Mouse (Mus musculus) midbrain, embryonic 14.5 days (tissue): ENCODE results near the gene Cfb. TPM values are rescaled to one million over a fixed set of nuclear protein-coding genes. Genes with fewer than 3 reads are reported as not detected.
"Not testable (repeated sequence)": the region's sequence is repeated elsewhere in the genome, so short reads cannot be mapped to it uniquely, and the experiment has no call there.

Source experiments
- ATAC-seq: fragments of 200-750 bp; cut with Nextera tagmentation; 2 replicates; pipeline ENCODE4 v1.8.0; 2017; ENCODE audit warnings: moderate number of reproducible peaks, moderate library complexity; ENCODE audit not compliant: low FRiP score, low TSS enrichment
- DNase-seq: peaks from one replicate; pipeline ENCODE4 v3.0.0-alpha.2; 2015
- H3K27ac ChIP-seq: fragments of 300-500 bp; sonication (generic); replicated peaks from 2 replicates; pipeline ENCODE4 v1.5.1; 2014; ENCODE audit warnings: mild to moderate bottlenecking, low read depth, low read length, moderate library complexity
- H3K27me3 ChIP-seq: fragments of 300-500 bp; sonication (generic); 2 replicates; pipeline ENCODE4 v1.6.1; 2014; ENCODE audit warnings: low read length, control low read depth, mixed read lengths; ENCODE audit not compliant: control insufficient read depth, insufficient read depth
- H3K36me3 ChIP-seq: fragments of 300-500 bp; sonication (generic); 2 replicates; pipeline ENCODE4 v1.6.1; 2014; ENCODE audit warnings: low read length, control low read depth; ENCODE audit not compliant: control insufficient read depth, insufficient read depth
- H3K4me1 ChIP-seq: fragments of 300-500 bp; sonication (generic); 2 replicates; pipeline ENCODE4 v1.6.1; 2014; ENCODE audit warnings: mild to moderate bottlenecking, antibody characterized with exemption, low read length, control low read depth; ENCODE audit not compliant: control insufficient read depth, insufficient read depth
- H3K4me2 ChIP-seq: fragments of 300-500 bp; sonication (generic); 2 replicates; pipeline ENCODE4 v1.6.1; 2014; ENCODE audit warnings: mild to moderate bottlenecking, low read length, moderate library complexity
- H3K4me3 ChIP-seq: fragments of 300-500 bp; sonication (generic); replicated peaks from 2 replicates; pipeline ENCODE4 v1.5.1; 2014; ENCODE audit warnings: low read depth, low read length
- H3K9ac ChIP-seq: fragments of 300-500 bp; sonication (generic); replicated peaks from 2 replicates; pipeline ENCODE4 v1.6.1; 2014; ENCODE audit warnings: mild to moderate bottlenecking, low read length, moderate library complexity
- H3K9me3 ChIP-seq: fragments of 300-500 bp; sonication (generic); 2 replicates; pipeline ENCODE4 v1.6.1; 2016; ENCODE audit warnings: low read length, control low read depth, mixed read lengths; ENCODE audit not compliant: control insufficient read depth
- WGBS: fragments of 180-500 bp; shearing (Covaris S2); extraction: QIAGEN DNeasy Blood & Tissue Kit; methylation state at CpG from one replicate; pipeline ENCODE4 v1.1.7; 2014; 5-methylcytosine and 5-hydroxymethylcytosine counted together
- polyA plus RNA-seq: library from polyadenylated mRNA; unstranded; fragments of >200 nt; fragmentation: Nextera tagmentation; extraction: Ambion mirVana; gene quantifications from 2 replicates; pipeline ENCODE4 v1.2.1, GENCODE M21; 2014

Gene Cfb
- 1.8 and 3.0 TPM in 2 replicates for polyA plus RNA-seq

- H3K27ac ChIP-seq: no peak within 1 kb of the TSS
- H3K9me3 ChIP-seq: no peaks in the 10 kb centered on the region
- H3K4me1 ChIP-seq: no peaks in the 10 kb centered on the region
- no peak within 1 kb of the TSS for H3K4me3 ChIP-seq
- H3K4me2 ChIP-seq: no peak within 1 kb of the TSS
- ATAC-seq (no peak), DNase-seq (no peak)
- no peak within 1 kb of the TSS for H3K9ac ChIP-seq
- 75% methylated on average over 8 of the region's 8 CpGs for WGBS
- peaks cover 6% of the 10 kb centered on the region; the same call in 1 of the 2 replicates for H3K36me3 ChIP-seq
- no peaks in the 10 kb centered on the region for H3K27me3 ChIP-seq
Observed at GRCm38 (mm10) chr17:34862416-34863081, at the start of gene Cfb. Gene Cfb, minus strand, starts transcription at chr17:34862518.

GRCm38 (mm10) chr17:34911945-34912351, 49.6 kb upstream of the Cfb start:
- Histone ChIP-seq H3K9ac (no peak overlapping the region), H3K4me2 (no peak overlapping the region), H3K27me3 (no peaks in the 10 kb centered on the region), H3K4me3 (no peak overlapping the region), H3K27ac (no peak overlapping the region), H3K9me3 (no peaks in the 10 kb centered on the region), H3K36me3 (peaks cover 72% of the 10 kb centered on the region), H3K4me1 (no peaks in the 10 kb centered on the region)
- ATAC-seq: peak; percentile 49; the same call in 1 of the 2 replicates
- DNase-seq: peak; percentile 77
- 43% methylated on average over 5 of the region's 5 CpGs for WGBS

- Histone ChIP-seq H3K9me3 (no peaks in the 10 kb centered on the region), H3K27me3 (no peaks in the 10 kb centered on the region), H3K4me3 (no peak overlapping the region), H3K36me3 (peaks cover 82% of the 10 kb centered on the region), H3K4me1 (no peaks in the 10 kb centered on the region), H3K9ac (no peak overlapping the region), H3K27ac (no peak overlapping the region), H3K4me2 (no peak overlapping the region)
- ATAC-seq (no peak), DNase-seq (no peak)
- 90% methylated on average over 10 of the region's 10 CpGs for WGBS
Observed at GRCm38 (mm10) chr17:34910982-34911381, 48.7 kb upstream of the Cfb start.

- H3K9me3 ChIP-seq: no peaks in the 10 kb centered on the region
Observed at GRCm38 (mm10) chr17:34902895-34903294, 40.6 kb upstream of the Cfb start.

GRCm38 (mm10) chr17:34901948-34902347, 39.6 kb upstream of the Cfb start:
- WGBS: 96% methylated on average over 9 of the region's 10 CpGs
- not testable (repeated sequence) for DNase-seq, H3K27ac ChIP-seq, H3K27me3 ChIP-seq, H3K4me2 ChIP-seq, H3K9me3 ChIP-seq, H3K9ac ChIP-seq, ATAC-seq, H3K4me3 ChIP-seq
- peaks cover 53% of the 10 kb centered on the region for H3K36me3 ChIP-seq
- peaks cover 13% of the 10 kb centered on the region for H3K4me1 ChIP-seq

More at GRCm38 (mm10) chr17:34902895-34903294, 40.6 kb upstream of the Cfb start:
- H3K4me1 ChIP-seq: peaks cover 7% of the 10 kb centered on the region
- no peak for ATAC-seq
- no peak overlapping the region for H3K27ac ChIP-seq
- no peak overlapping the region for H3K9ac ChIP-seq
- no peak overlapping the region for H3K4me3 ChIP-seq
- no peaks in the 10 kb centered on the region for H3K27me3 ChIP-seq
- H3K36me3 ChIP-seq: peaks cover 63% of the 10 kb centered on the region
- no peak overlapping the region for H3K4me2 ChIP-seq
- 92% methylated on average over 9 of the region's 9 CpGs for WGBS
- no peak for DNase-seq

- H3K9ac ChIP-seq, H3K27ac ChIP-seq, H3K4me3 ChIP-seq, DNase-seq, H3K4me2 ChIP-seq, H3K27me3 ChIP-seq, ATAC-seq, H3K9me3 ChIP-seq: not testable (repeated sequence)
- peaks cover 25% of the 10 kb centered on the region for H3K4me1 ChIP-seq
- H3K36me3 ChIP-seq: peaks cover 50% of the 10 kb centered on the region
Observed at GRCm38 (mm10) chr17:34900826-34901225, 38.5 kb upstream of the Cfb start.

GRCm38 (mm10) chr17:34899890-34900243, 37.5 kb upstream of the Cfb start:
- Histone ChIP-seq H3K9ac (peak overlapping the region; percentile 96), H3K9me3 (no peaks in the 10 kb centered on the region), H3K36me3 (peaks cover 42% of the 10 kb centered on the region), H3K4me1 (peaks cover 32% of the 10 kb centered on the region), H3K27me3 (no peaks in the 10 kb centered on the region), H3K4me2 (peak overlapping the region; percentile 97), H3K27ac (peak overlapping the region; percentile 98; the same call in 1 of the 2 replicates), H3K4me3 (peak overlapping the region; percentile 90)
- ATAC-seq (no peak), DNase-seq (no peak)
- WGBS: 3% methylated on average over 5 of the region's 5 CpGs

- Histone ChIP-seq H3K27me3 (no peaks in the 10 kb centered on the region), H3K36me3 (peaks cover 36% of the 10 kb centered on the region), H3K9me3 (no peaks in the 10 kb centered on the region), H3K4me3 (peak overlapping the region; percentile 90), H3K9ac (peak overlapping the region; percentile 96), H3K4me2 (peak overlapping the region; percentile 97), H3K4me1 (peaks cover 32% of the 10 kb centered on the region), H3K27ac (peak overlapping the region; percentile 98)
- DNase-seq (peak; percentile 22), ATAC-seq (no peak)
- WGBS: under 1% methylated on average over 44 of the region's 45 CpGs
Observed at GRCm38 (mm10) chr17:34899053-34899889, 37.0 kb upstream of the Cfb start.
